Mouse (Mus musculus) ovary, adult 18-20 months (tissue): ENCODE measurements at regions not wholly inside any gene's neighbourhood (a gene's known extent, or its start where the extent isn't known, plus 50 kb on each side); places are given as distances from the start of the nearest gene placed in this dataset.

Experiments used
- DNase-seq: peaks from one replicate; pipeline ENCODE4 v3.0.0; 2022; ENCODE audit warnings: low spot score, mixed read lengths

- DNase-seq: no peak
Measured at GRCm38 (mm10) chr8:46413349-46414024, 57.4 kb upstream of the Acsl1 start.

- DNase-seq: no peak
Measured at GRCm38 (mm10) chr8:46414874-46415273, 56.0 kb upstream of the Acsl1 start.

- DNase-seq: no peak
Measured at GRCm38 (mm10) chr8:46419402-46419801, 51.4 kb upstream of the Acsl1 start.

- no peak for DNase-seq
Measured at GRCm38 (mm10) chr8:46420476-46420875, 50.4 kb upstream of the Acsl1 start.
